Mouse (Mus musculus) heart, postnatal 36 days (tissue): ENCODE data around the gene Slc35f5. TPM values are rescaled to one million over a fixed set of nuclear protein-coding genes. Genes with fewer than 3 reads are reported as not detected.

Experiments
- DNase-seq, 2 experiments: peaks; one replicate each; pipeline ENCODE4 v3.0.0; 2021 to 2022
- intact Hi-C: fragments of 180-260 bp; cut with DNase I; formaldehyde crosslinking; loops from one replicate; pipeline ENCODE4 v1.15.1; 2025
- total RNA-seq, 2 experiments: library from RNA; stranded (reverse); gene quantifications; 2 replicates each; pipeline ENCODE4 v1.2.3; 2021

Gene Slc35f5
- total RNA-seq, 2 experiments from 2014 or later, result 126 to 146 TPM

GRCm38 (mm10) chr1:125561841-125562240 lies 1.4 kb downstream of the Slc35f5 start:
- intact Hi-C loops, result loop anchor here (2.0 kb wide), 1 partner anchor 43 kb away; no protein-coding TSS in a partner anchor
- no peak for DNase-seq

- intact Hi-C loops, result no loop called here
- no peak for DNase-seq
These were observed 7.7 kb downstream of the Slc35f5 start for GRCm38 (mm10) chr1:125568126-125568525.

DNA sequence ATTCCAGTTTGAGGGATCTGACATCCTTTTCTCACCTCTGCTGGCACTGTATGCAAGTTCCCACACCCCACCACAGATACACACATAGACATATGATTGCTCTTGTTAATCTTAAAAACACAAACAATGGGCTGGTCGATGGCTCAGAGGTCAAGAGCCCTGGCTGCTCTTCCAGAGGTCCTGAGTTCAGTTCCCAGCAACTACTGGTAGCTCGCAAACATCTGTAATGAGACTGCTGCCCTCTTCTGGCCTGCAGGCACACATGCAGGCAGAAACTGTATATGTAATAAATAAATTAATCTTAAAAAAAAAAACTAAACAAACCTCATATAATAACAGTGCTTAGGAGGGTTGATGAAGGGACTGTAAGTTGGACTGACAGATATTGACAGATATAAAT lies 13.8 kb downstream of the Slc35f5 start:
- DNase-seq, result peak in 1 of 2 experiments; percentile 28
- intact Hi-C loops, result no loop called here

- DNase-seq, result no peak
- intact Hi-C loops, result no loop called here
These were observed 15.2 kb downstream of the Slc35f5 start for GRCm38 (mm10) chr1:125575458-125576114.

- no peak for DNase-seq
- intact Hi-C loops, result no loop called here
These were observed 16.6 kb downstream of the Slc35f5 start for GRCm38 (mm10) chr1:125576965-125577364.

GRCm38 (mm10) chr1:125578091-125578490 lies 17.7 kb downstream of the Slc35f5 start:
- intact Hi-C loops, result no loop called here
- no peak for DNase-seq

- intact Hi-C loops, result no loop called here
- DNase-seq, result no peak
These were observed 20.7 kb downstream of the Slc35f5 start for GRCm38 (mm10) chr1:125581134-125581533.

DNA sequence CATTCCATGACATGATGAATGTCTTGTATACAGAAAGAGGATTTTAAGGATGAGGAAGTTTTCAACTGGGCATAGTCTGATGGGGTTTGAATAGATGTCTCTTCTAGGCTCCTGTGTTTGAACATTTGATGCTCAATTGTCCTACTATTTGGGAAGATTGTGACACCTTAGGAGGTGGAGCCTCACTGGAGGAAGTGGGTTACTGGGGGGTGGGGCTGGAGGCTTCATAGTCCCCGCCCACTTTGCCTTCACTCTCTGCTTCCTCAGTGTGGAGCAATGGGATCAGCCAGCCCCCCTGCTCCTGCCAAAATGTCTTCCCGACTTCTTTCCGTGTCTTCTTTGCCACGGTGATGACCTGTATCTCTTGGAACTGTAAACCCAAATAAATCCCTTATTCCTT lies 43.2 kb downstream of the Slc35f5 start:
- no peak for DNase-seq
- intact Hi-C loops, result no loop called here

GRCm38 (mm10) chr1:125607087-125607803 lies 46.9 kb downstream of the Slc35f5 start:
- DNase-seq, result peak; percentile 85 to 92
- intact Hi-C loops, result loop anchor here (2.0 to 5.0 kb wide), 5 partner anchors 62 to 1385 kb away; no protein-coding TSS in a partner anchor

DNA sequence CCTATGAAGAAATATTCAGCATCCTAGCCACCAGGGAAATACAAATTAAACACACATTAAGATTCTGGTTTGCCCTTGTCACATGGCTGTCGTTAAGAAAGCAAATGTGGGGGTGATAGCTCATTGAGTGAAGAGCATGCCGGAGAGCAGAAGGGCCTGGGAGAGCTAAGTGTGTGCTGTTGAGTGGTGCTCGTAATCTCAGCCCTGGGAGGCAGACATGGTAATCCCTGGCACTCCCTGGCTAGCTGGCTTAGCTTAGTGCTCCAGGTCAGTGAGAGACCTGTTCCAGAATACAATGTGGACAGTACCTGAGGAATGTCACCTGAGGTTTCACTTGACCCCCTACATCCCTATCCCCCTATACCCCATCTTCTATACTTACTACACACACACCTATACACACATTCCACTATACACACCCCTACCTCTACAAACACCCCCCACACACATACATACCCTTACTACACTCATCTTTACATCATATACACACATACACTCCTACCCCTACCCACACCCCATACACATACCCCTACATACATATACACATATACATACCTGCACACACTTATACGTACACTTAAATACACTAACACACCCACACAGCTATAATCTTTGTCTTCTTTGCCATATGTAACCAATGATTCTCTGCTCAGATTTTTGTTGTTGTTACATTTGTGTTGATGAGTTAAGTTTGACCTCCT lies 64.1 kb downstream of the Slc35f5 start:
- intact Hi-C loops, result no loop called here
- no peak for DNase-seq

- DNase-seq, result peak; percentile 33 to 35
- intact Hi-C loops, result no loop called here
These were observed 79.3 kb downstream of the Slc35f5 start for GRCm38 (mm10) chr1:125639501-125640253.

- intact Hi-C loops, result no loop called here
- no peak for DNase-seq
These were observed 83.2 kb downstream of the Slc35f5 start for GRCm38 (mm10) chr1:125643643-125644042.

Other genes starting within 250 kb of the Slc35f5 start
- 100 to 1,000 TPM; 107 to 120 TPM for gene Actr3, start 124.9 kb upstream of the Slc35f5 start, total RNA-seq
- gene Gpr39, start 116.4 kb downstream of the Slc35f5 start, total RNA-seq, result under 1 TPM; 0.41 to 0.69 TPM